Mouse (Mus musculus) kidney, postnatal 10 days (tissue): Measurements from ENCODE around the gene Gm13304.
"Not testable (repeated sequence)": the region's sequence is repeated elsewhere in the genome, so short reads cannot be mapped to it uniquely, and the experiment has no call there.

ENCODE experiments used
- DNase-seq: peaks from one replicate; pipeline ENCODE4 v3.0.0; 2021; ENCODE audit warnings: mixed read lengths

Gm13304 gene

DNA sequence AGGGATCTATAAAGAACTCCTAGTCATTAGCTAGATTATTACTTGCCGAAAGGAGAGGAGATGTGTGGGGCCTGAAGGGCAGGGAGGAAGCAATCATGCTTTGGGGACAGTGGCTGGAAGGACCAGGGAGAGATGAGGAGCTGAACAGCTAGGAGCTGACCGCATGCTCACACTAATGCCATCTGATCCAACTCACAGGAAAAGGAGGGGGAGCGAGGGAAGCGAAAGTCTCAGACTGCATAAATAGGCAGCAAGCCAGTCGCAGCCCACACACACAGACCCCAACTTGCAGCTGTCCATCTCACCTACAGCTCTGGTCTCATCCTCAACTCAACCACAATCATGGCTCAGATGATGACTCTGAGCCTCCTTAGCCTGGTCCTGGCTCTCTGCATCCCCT, at the start of gene Gm13304:
TSS of gene Gm13304 (plus strand) at position 301 of the 400 bp plus-strand sequence.
- not testable (repeated sequence) for DNase-seq

- not testable (repeated sequence) for DNase-seq
Observed at GRCm38 (mm10) chr4:42090907-42091306, 23.7 kb upstream of the Gm13304 start, which contains the start of gene Gm3893. Gene Gm3893 (plus strand): TSS chr4:42091207.

DNA sequence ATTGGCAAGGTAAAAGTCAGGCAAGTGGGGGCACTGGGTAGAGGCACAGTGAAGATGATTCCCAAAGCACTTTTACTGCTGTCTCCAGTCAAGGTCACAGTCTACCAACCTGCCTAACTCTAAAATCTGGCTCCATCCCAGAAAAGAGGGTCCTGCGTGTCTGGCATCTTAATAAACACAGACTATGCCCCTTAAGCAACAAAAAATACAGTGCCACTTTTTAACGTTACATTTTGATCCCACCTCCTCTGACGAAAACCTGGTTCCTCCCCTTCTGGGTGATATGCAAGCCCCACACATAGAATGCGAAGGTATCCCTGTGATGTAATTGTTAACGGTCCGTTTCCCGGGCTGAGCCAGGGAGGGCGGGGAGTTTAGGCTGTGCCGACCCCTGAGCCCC, 38.5 kb downstream of the Gm13304 start, which contains the start of gene Gm13306:
TSS of gene Gm13306 (plus strand) at position 301 of the 400 bp plus-strand sequence.
- DNase-seq = not testable (repeated sequence)
